Mouse (Mus musculus) cortical plate, adult 2 months (tissue): ENCODE measurements around the gene Prnp. TPM values are rescaled to one million over a fixed set of nuclear protein-coding genes. Genes with fewer than 3 reads are reported as not detected.
A peak's percentile ranks its signal among the peaks of the same experiment; 100 is the strongest.

Source experiments
- H3K27ac ChIP-seq: fragments of 200-500 bp; 2 replicates; pipeline ENCODE4 v1.5.1; 2012; ENCODE audit warnings: low read length, control low read depth, inconsistent platforms; ENCODE audit not compliant: insufficient read depth
- H3K4me1 ChIP-seq: fragments of 200-500 bp; 2 replicates; pipeline ENCODE4 v1.6.1; 2011; ENCODE audit warnings: low read length; ENCODE audit not compliant: control insufficient read depth, insufficient read depth
- H3K4me3 ChIP-seq: fragments of 200-500 bp; 2 replicates; pipeline ENCODE4 v1.5.1; 2011; ENCODE audit warnings: mild to moderate bottlenecking, low read length, control low read depth; ENCODE audit not compliant: insufficient read depth
- CTCF ChIP-seq: fragments of 200-500 bp; IDR thresholded peaks from 2 replicates; pipeline ENCODE4 v1.5.1; 2011; ENCODE audit warnings: mild to moderate bottlenecking, control low read depth, low read length; ENCODE audit not compliant: insufficient read depth; ENCODE audit errors: extremely low read depth
- POLR2A ChIP-seq: fragments of 200-500 bp; IDR thresholded peaks from 2 replicates; pipeline ENCODE4 v1.6.1; 2011; ENCODE audit warnings: mild to moderate bottlenecking, low read length, control low read depth; ENCODE audit not compliant: insufficient read depth; ENCODE audit errors: extremely low read depth
- polyA plus RNA-seq: library from polyadenylated mRNA; depleted of rRNA; stranded (reverse); fragments of >200 nt; gene quantifications from 2 replicates; pipeline ENCODE4 v1.2.3, GENCODE M21; 2012

The Prnp gene
- polyA plus RNA-seq, 1 experiment: 704 TPM

DNA sequence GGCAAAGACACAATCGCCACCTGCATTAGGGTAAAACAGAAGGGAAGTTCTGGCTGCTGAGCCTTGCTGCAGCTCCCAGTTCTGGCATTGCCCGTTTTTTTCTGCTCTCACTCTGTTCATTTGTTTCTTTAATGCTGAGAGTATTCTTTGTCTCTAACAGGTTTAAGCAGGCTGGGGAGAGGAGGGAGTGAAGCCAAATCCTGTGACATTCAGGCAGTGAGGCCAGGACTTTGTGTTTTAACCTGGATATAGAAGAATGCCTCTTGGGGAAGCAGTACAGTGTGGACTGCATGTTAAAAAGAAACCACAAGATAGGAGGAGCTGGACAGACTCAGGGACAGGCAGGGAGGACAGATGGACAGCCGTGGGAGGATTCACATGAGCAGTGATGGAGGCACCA lies 23.9 kb downstream of the Prnp start:
- Histone ChIP-seq H3K4me1 (peaks cover 15% of the 10 kb centered on the region), H3K27ac (peak overlapping the region; percentile 27; the same call in 1 of the 2 replicates), H3K4me3 (no peak overlapping the region)
- no peak for TF ChIP-seq POLR2A
- no peak for TF ChIP-seq CTCF

DNA sequence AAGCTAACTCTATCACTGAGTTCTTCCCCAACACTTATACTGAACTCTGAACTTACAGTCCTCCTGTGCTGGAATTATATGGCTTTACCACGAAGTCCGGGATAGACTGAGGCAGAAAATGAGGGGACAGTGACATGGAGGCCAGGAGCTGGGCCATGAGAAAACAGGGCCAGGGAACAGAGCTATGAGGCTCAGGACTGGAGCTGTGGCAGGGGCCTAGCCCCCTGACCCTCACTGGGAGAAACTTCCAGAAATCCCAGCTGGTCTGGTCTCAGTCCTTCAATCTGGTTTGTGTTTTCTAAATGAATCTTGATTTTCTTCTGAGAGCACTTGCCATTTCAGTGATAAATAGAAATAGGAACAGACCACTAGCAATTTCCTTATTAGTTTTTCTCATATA lies 24.5 kb downstream of the Prnp start:
- TF ChIP-seq POLR2A: no peak
- no peak for TF ChIP-seq CTCF
- no peak overlapping the region for H3K27ac ChIP-seq
- H3K4me1 ChIP-seq: peaks cover 15% of the 10 kb centered on the region
- no peak overlapping the region for H3K4me3 ChIP-seq

DNA sequence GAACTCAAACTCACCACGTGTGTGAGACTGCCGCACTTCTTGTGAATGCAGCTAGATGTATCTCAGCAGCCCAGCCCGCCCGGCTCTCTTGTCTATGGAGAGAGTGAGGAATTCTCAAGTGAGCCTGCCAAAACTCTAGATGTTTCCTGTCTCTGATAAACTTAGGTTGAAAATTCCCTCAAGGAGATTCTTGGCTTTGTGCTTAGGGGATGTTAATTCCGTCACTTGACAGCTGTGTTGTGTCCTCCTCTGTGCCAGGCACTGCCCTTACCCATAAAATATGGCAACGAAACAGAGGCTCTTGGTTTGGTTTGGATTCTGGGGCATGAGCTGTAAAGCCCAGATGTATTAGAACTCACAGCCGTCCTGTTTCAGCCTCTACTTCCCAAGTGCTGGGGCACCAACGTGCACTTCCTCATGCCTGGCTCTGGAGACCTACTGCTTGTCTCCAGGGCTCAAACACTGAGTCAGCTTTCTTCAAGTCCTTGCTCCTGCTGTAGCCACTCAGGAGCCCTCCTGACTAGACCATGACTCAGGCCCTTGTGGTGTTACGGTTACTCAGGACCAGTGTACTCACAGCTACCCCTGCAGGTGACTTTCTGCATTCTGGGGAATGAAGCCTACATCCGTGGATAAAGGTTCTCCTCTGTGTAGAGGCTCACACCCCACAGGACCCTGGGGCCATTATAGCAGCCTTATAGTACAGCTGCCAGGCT lies 25.8 kb downstream of the Prnp start:
- peak; percentile 24; the same call in 1 of the 2 replicates for TF ChIP-seq CTCF
- no peak for TF ChIP-seq POLR2A
- H3K27ac ChIP-seq: no peak overlapping the region
- peaks cover 15% of the 10 kb centered on the region for H3K4me1 ChIP-seq
- no peak overlapping the region for H3K4me3 ChIP-seq

DNA sequence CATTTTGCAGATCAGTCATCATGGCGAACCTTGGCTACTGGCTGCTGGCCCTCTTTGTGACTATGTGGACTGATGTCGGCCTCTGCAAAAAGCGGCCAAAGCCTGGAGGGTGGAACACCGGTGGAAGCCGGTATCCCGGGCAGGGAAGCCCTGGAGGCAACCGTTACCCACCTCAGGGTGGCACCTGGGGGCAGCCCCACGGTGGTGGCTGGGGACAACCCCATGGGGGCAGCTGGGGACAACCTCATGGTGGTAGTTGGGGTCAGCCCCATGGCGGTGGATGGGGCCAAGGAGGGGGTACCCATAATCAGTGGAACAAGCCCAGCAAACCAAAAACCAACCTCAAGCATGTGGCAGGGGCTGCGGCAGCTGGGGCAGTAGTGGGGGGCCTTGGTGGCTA lies 26.7 kb downstream of the Prnp start:
- H3K27ac ChIP-seq: no peak overlapping the region
- H3K4me1 ChIP-seq: peaks cover 13% of the 10 kb centered on the region
- H3K4me3 ChIP-seq: no peak overlapping the region
- TF ChIP-seq CTCF (no peak), POLR2A (no peak)

DNA sequence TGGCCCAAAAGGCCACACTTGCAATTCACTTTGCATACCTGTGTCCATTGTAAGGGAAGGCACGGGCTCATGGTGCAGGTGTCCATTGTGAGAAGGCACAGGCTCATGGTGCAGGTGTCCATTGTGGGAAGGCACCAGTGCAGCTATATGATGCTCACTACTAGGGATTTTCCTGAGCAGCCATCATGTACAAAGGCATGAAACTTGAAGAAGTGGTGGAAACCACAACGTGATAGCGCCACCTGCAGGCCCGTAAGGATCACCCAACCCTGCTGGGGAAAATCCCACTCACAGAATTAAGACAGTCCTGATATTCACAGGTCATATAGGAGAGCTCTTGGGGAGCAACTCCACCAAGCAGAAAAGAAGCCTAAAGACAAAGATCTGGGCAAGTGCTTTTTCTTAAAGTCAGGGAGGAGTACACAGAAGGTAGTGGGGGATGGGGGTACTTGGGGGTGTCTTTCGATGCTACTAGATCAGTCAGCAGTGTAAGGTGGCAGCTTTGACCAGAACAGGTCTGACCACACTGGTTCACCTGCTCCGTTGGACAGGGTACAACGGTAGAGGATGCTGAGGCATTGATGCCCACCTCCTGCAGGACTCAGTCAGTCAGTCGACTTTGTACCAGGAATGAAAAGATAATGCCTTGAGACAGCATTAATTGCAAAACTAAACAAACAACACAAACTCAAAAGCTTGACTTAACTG lies 29.8 kb downstream of the Prnp start:
- H3K27ac ChIP-seq: no peak overlapping the region

DNA sequence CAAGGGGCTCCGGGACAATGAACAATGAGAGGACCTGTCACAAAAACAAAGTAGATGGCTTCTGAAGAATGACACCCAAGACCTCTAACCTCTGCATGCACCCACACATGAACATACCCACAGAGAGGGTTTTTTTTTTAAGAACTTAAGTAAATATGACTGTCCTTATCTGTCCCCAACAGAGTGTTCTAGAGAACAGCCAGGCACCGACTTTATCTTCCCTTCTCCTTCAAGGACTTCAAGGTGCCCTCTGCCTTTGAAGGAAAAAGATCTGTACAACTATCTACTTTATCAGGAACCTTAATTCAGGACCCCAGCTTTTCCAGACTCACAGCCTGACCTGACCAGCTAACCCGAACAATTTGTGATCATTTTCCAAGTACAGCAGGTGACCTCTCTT lies 30.8 kb downstream of the Prnp start:
- no peak overlapping the region for H3K27ac ChIP-seq
- no peaks in the 10 kb centered on the region for H3K4me1 ChIP-seq
- H3K4me3 ChIP-seq: no peak overlapping the region
- no peak for TF ChIP-seq POLR2A
- no peak for TF ChIP-seq CTCF

More for the DNA sequence above, 29.8 kb downstream of the Prnp start:
- Histone ChIP-seq H3K4me3 (no peak overlapping the region), H3K4me1 (no peaks in the 10 kb centered on the region)
- TF ChIP-seq POLR2A: no peak
- TF ChIP-seq CTCF: peak; percentile 85

DNA sequence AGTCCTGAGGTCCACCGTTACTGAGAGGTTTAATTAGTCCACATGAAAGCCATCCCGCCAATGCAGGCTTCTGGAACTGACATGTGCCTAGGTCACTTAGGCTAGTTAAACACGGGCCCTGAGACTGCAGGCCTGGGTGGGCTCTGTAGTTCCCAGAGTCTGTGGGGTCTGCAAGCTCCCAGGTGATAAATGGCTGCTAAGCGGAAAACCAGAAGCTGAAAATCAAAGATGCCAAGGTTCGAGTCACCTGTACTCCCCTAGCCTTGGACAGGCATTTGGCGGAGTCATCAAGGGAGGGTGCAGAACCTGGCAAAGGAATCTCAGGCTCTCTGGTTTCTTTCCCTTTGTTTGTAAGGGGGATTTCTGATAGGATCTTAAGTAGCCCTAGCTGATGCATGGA lies 31.8 kb downstream of the Prnp start:
- TF ChIP-seq POLR2A (no peak), CTCF (no peak)
- Histone ChIP-seq H3K4me1 (no peaks in the 10 kb centered on the region), H3K27ac (no peak overlapping the region), H3K4me3 (no peak overlapping the region)

DNA sequence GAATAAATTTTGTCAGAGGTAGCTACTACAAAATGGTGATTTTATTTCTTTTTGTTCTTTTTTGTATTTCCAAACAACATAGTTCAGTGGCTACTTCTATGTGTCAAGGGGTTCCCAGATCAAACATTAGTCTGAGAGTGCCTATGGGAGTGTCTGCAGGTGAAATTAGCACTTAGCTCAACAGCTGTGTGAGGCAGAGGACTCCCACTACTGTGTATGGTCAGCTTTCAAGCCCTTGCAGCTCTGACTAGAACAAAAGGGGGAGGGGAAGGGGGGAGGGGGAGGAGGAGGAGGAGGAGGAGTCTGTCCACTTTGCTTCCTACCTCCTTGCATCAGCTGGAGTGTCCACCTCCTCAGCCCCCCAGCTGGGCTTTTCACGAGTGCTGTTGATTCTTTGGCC lies 34.6 kb downstream of the Prnp start:
- H3K4me1 ChIP-seq: no peaks in the 10 kb centered on the region
- no peak for TF ChIP-seq CTCF
- TF ChIP-seq POLR2A: no peak
- H3K4me3 ChIP-seq: no peak overlapping the region
- no peak overlapping the region for H3K27ac ChIP-seq

DNA sequence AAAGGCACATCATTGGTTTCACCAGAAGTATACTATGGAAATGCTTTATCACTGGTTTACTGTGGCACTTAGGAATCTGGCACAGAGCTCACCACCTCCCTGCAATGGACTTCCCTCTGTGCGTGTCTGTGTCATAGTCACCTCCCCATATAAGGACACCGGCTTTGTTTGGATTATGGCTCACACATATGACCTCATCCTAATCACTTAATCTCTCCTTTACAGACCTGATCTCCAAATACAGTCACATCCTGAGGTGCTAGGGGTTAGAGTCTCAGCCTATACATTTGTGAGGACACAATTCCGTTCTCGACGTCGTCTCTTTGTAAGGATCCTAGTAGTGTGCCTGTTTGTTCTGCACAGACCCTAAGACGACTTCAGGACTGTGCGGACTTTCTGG lies 35.5 kb downstream of the Prnp start:
- no peak overlapping the region for H3K4me3 ChIP-seq
- TF ChIP-seq POLR2A (no peak), CTCF (no peak)
- H3K4me1 ChIP-seq: no peaks in the 10 kb centered on the region
- H3K27ac ChIP-seq: no peak overlapping the region

DNA sequence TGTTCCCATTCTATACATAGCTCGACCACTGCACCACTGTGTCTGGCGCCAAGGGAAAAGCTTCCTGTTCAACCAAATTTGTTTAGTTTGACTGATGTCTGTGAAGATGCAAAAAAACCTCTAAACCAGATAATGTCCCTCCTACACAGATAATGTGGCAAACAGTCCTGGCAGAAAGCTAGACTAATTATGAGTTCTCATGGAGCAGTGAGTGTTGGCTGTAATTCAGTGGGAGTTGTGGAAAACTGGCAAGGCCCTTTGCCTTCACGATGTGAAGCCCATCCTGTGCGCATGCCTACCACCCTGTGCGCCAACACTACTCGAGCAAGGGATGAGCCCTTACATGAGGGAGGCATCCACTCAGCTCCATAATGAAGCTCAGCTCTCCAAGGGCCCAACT lies 36.0 kb downstream of the Prnp start:
- H3K27ac ChIP-seq: no peak overlapping the region
- TF ChIP-seq POLR2A (no peak), CTCF (no peak)
- H3K4me1 ChIP-seq: no peaks in the 10 kb centered on the region
- no peak overlapping the region for H3K4me3 ChIP-seq
